Mouse (Mus musculus) kidney, postnatal 0 days (tissue): Measurements from ENCODE around the gene Prdm1. TPM values are rescaled to one million over a fixed set of nuclear protein-coding genes. Genes with fewer than 3 reads are reported as not detected.

ENCODE experiments used
- ATAC-seq: fragments of 200-750 bp; cut with Nextera tagmentation; replicated peaks from 2 replicates; pipeline ENCODE4 v1.8.0; 2017; ENCODE audit warnings: low read depth, moderate number of reproducible peaks, moderate TSS enrichment, moderate library complexity; ENCODE audit not compliant: low FRiP score
- DNase-seq: peaks from one replicate; pipeline ENCODE4 v3.0.0-alpha.2; 2016; ENCODE audit warnings: low spot score
- H3K27ac ChIP-seq: fragments of 300-500 bp; sonication (generic); 2 replicates; pipeline ENCODE4 v1.5.1; 2014; ENCODE audit warnings: mild to moderate bottlenecking
- H3K27me3 ChIP-seq: fragments of 300-500 bp; sonication (generic); 2 replicates; pipeline ENCODE4 v1.6.1; 2014; ENCODE audit warnings: low read length, mixed read lengths; ENCODE audit not compliant: insufficient read depth
- H3K36me3 ChIP-seq: fragments of 300-500 bp; sonication (generic); 2 replicates; pipeline ENCODE4 v1.6.1; 2014; ENCODE audit warnings: low read length, mixed read lengths; ENCODE audit not compliant: insufficient read depth
- H3K4me1 ChIP-seq: fragments of 300-500 bp; sonication (generic); replicated peaks from 2 replicates; pipeline ENCODE4 v1.6.1; 2014; ENCODE audit warnings: antibody characterized with exemption, low read length, mixed read lengths; ENCODE audit not compliant: insufficient read depth
- H3K4me2 ChIP-seq: fragments of 300-500 bp; sonication (generic); 2 replicates; pipeline ENCODE4 v1.6.1; 2014; ENCODE audit warnings: mild to moderate bottlenecking, low read length, moderate library complexity, mixed read lengths
- H3K4me3 ChIP-seq: fragments of 300-500 bp; sonication (generic); replicated peaks from 2 replicates; pipeline ENCODE4 v1.5.1; 2014; ENCODE audit warnings: low read depth, low read length
- H3K9ac ChIP-seq: fragments of 300-500 bp; sonication (generic); 2 replicates; pipeline ENCODE4 v1.6.1; 2014; ENCODE audit warnings: low read depth, low read length
- H3K9me3 ChIP-seq: fragments of 300-500 bp; sonication (generic); replicated peaks from 2 replicates; pipeline ENCODE4 v1.6.1; 2016; ENCODE audit warnings: low read length, inconsistent platforms, mixed read lengths
- CTCF ChIP-seq: IDR thresholded peaks from 2 replicates; pipeline ENCODE4 v1.5.1; 2016; ENCODE audit warnings: antibody characterized with exemption, low read depth, mild to moderate bottlenecking, moderate library complexity
- WGBS: fragments of 180-500 bp; shearing (Covaris S2); extraction: QIAGEN DNeasy Blood & Tissue Kit; methylation state at CpG from one replicate; pipeline ENCODE4 v1.1.7; 2014; 5-methylcytosine and 5-hydroxymethylcytosine counted together
- polyA plus RNA-seq: library from polyadenylated mRNA; unstranded; fragments of >200 nt; fragmentation: Nextera tagmentation; extraction: Ambion mirVana; gene quantifications from 2 replicates; pipeline ENCODE4 v1.2.1, GENCODE M21; 2015

Gene Prdm1
- polyA plus RNA-seq, 1 experiment from 2014 or later, result 1.3 TPM

DNA sequence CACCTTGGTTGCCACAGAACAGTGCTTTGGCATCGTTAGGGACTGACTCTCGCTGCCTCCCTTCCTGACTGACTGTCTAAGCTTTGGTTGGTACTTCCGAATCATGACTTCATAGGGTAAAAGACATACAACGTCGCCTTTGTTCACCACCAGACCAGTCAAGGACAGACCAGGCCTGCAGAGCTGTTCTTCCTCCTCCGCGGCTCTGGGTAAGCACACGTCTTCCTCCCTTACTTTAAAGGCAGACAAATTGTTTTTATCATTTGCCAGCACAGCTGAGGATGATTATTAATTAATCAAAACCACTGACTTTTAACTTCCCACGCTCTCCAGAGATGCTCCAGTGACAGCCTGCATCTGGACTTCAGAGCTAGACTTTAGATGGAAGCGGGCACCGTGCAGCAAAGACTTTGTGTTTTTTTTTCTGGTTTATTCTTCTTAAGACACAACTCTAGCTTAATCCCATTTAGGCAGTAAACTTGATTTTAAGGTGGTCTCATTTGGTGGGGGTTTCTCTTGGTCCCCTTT is 139.5 kb downstream of the Prdm1 start:
- no peak overlapping the region for H3K27ac ChIP-seq
- no peak for DNase-seq
- H3K4me1 ChIP-seq, result no peaks in the 10 kb centered on the region
- WGBS, result 68% methylated on average over 11 of the region's 11 CpGs
- H3K9ac ChIP-seq, result no peak overlapping the region
- no peaks in the 10 kb centered on the region for H3K36me3 ChIP-seq
- TF ChIP-seq CTCF, result no peak
- H3K9me3 ChIP-seq, result no peaks in the 10 kb centered on the region
- no peak for ATAC-seq
- no peak overlapping the region for H3K4me3 ChIP-seq
- H3K4me2 ChIP-seq, result no peak overlapping the region
- H3K27me3 ChIP-seq, result no peaks in the 10 kb centered on the region
